39 mouse cellular contexts compared by ENCODE assay signal in genomic region chr11:100377989-100378388, GRCm38 (mm10). TPM values are rescaled to one million over a fixed set of nuclear protein-coding genes. Genes with fewer than 3 reads are reported as not detected.
"Had no signal": no experiment of that assay in that cellular context is flagged by ENCODE, and none has a peak within 500 bp of the region (broad histone marks: within the 10 kb centered on the region; RNA-seq: fewer than 3 reads in every experiment).

No protein-coding gene starts in this region.

- ATAC-seq: hindbrain, embryonic 16.5 days; inflammation-experienced regulatory T-cells, adult 6 months; intestine, embryonic 15.5 days; intestine, postnatal 0 days; liver, postnatal 0 days had no signal

- H3K9me3 ChIP-seq: heart, embryonic 10.5 days; heart, embryonic 12.5 days; hindbrain, embryonic 10.5 days; hindbrain, embryonic 12.5 days; intestine, embryonic 15.5 days; limb, embryonic 10.5 days; limb, embryonic 12.5 days; liver, embryonic 13.5 days; liver, embryonic 15.5 days had no signal

- H3K4me1 ChIP-seq: heart, embryonic 12.5 days; hindbrain, embryonic 12.5 days; intestine, embryonic 15.5 days; limb, embryonic 12.5 days; liver, embryonic 13.5 days; liver, embryonic 15.5 days had no signal

- H3K4me2 ChIP-seq: heart, embryonic 12.5 days; hindbrain, embryonic 12.5 days; hindbrain, embryonic 14.5 days; intestine, embryonic 15.5 days; limb, embryonic 12.5 days; liver, embryonic 11.5 days; liver, embryonic 13.5 days; liver, embryonic 15.5 days had no signal

- H3K4me3 ChIP-seq: heart, adult 2 months; heart, embryonic 10.5 days; heart, embryonic 12.5 days; hindbrain, embryonic 10.5 days; hindbrain, embryonic 12.5 days; intestine, embryonic 15.5 days; layer of hippocampus, adult 2 months; left cerebral cortex, adult 2 months; limb, embryonic 10.5 days; limb, embryonic 12.5 days; liver, embryonic 13.5 days; liver, embryonic 15.5 days had no signal

- DNase-seq: gastrocnemius, postnatal 14 days; gastrocnemius, postnatal 36 days; heart, postnatal 10 days; heart, postnatal 4 days; kidney, adult 18-20 months; kidney, adult 8-10 months; kidney, postnatal 10 days; kidney, postnatal 25 days; kidney, postnatal 4 days; liver; liver, embryonic 13.5 days; liver, postnatal 0 days had no signal

- H3K27me3 ChIP-seq: heart, embryonic 12.5 days; hindbrain, embryonic 12.5 days; intestine, embryonic 15.5 days; limb, embryonic 12.5 days; liver, embryonic 13.5 days; liver, embryonic 15.5 days had no signal

- H3K27ac ChIP-seq: heart, embryonic 10.5 days; hindbrain, embryonic 10.5 days; hindbrain, embryonic 12.5 days; hindbrain, embryonic 14.5 days; intestine, embryonic 15.5 days; layer of hippocampus, adult 2 months; left cerebral cortex, adult 2 months; limb, embryonic 10.5 days; limb, embryonic 12.5 days; liver, embryonic 13.5 days; liver, embryonic 15.5 days had no signal

- H3K9ac ChIP-seq: heart, embryonic 12.5 days; hindbrain, embryonic 12.5 days; hindbrain, embryonic 14.5 days; intestine, embryonic 15.5 days; limb, embryonic 12.5 days; liver, embryonic 13.5 days; liver, embryonic 15.5 days; liver, postnatal 0 days had no signal

RNA-seq across cellular contexts. Expression of gene Hap1, which starts 22.1 kb away (rescaled TPM):
- total RNA-seq: granulocyte monocyte progenitor cell, adult 5-6 weeks had no signal

RNA-seq across cellular contexts. Expression of gene P3h4, which starts 36.6 kb away (rescaled TPM):
- total RNA-seq: granulocyte monocyte progenitor cell, adult 5-6 weeks had no signal

RNA-seq across cellular contexts. Expression of gene Fkbp10, which starts 37.5 kb away (rescaled TPM):
- total RNA-seq: granulocyte monocyte progenitor cell, adult 5-6 weeks had no signal

RNA-seq across cellular contexts. Expression of gene Gast, which starts 43.8 kb away (rescaled TPM):
- total RNA-seq: gastrocnemius, adult 8-10 months; gastrocnemius, postnatal 14 days; gastrocnemius, postnatal 36 days; granulocyte monocyte progenitor cell, adult 5-6 weeks; heart, adult 2 months; heart, postnatal 10 days; heart, postnatal 25 days; heart, postnatal 4 days; layer of hippocampus, adult 2 months; layer of hippocampus, postnatal 10 days; layer of hippocampus, postnatal 25 days; left cerebral cortex, adult 2 months; left cerebral cortex, postnatal 14 days; left cerebral cortex, postnatal 36 days had no signal
- polyA plus RNA-seq: heart, adult 2 months; heart, embryonic 10.5 days; heart, embryonic 12.5 days; heart, embryonic 14.5 days; heart, embryonic 16.5 days; hindbrain, embryonic 16.5 days; inflammation-experienced regulatory T-cells, adult 6 months; kidney, embryonic 14.5 days; kidney, embryonic 16.5 days; limb, embryonic 10.5 days; limb, embryonic 12.5 days; liver, embryonic 11.5 days; liver, embryonic 13.5 days; liver, embryonic 15.5 days; liver, postnatal 0 days had no signal
